Mouse (Mus musculus): ENCODE data around the gene Mvk. TPM values are rescaled to one million over a fixed set of nuclear protein-coding genes. Genes with fewer than 3 reads are reported as not detected.

The Mvk gene
- polyA plus RNA-seq, 1 experiment: 20.8 TPM

DNA sequence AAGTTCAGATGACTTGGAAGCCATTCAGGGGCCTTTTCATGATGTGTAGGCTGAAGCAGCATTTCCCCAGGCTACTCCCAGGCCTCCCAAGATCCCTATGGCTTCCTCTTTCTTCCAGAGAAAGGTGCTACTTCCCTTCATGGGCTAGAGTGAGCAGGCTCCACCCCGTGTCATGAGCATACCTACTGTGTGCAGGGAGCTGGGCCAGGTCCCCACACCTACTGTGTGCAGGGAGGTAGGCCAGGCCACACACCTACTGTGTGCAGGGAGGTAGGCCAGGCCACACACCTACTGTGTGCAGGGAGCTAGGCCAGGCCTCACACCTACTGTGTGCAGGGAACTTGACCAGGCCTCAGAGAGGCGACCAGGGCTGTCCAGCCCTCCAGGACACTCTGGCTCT lies 20.5 kb downstream of the Mvk start:
- Histone ChIP-seq H3K4me1 (replicated peaks; ENCODE audit: control insufficient read depth, insufficient read depth, low read length) (peaks cover 39% of the 10 kb centered on the region), H3K4me3 (ENCODE audit: control insufficient read depth, insufficient read depth, low read length) (no peak overlapping the region), H3K27me3 (ENCODE audit: control insufficient read depth, insufficient read depth, low read length) (no peaks in the 10 kb centered on the region), H3K36me3 (ENCODE audit: control insufficient read depth, insufficient read depth, low read length) (no peaks in the 10 kb centered on the region), H3K27ac (ENCODE audit: control insufficient read depth, insufficient read depth, low read length) (no peak overlapping the region)
- no peak for DNase-seq
- TF ChIP-seq CTCF (IDR thresholded peaks at IDR 0.05; ENCODE audit: borderline replicate concordance, control insufficient read depth, extremely low read depth, insufficient read depth, low read length, poor library complexity) (no peak), POLR2A (IDR thresholded peaks at IDR 0.05; ENCODE audit: control insufficient read depth, extremely low read depth, insufficient read depth, low read length, poor library complexity) (no peak)
- 88% methylated on average over 2 of the region's 2 CpGs for WGBS

GRCm38 (mm10) chr5:114465641-114466040 lies 21.6 kb downstream of the Mvk start:
- TF ChIP-seq POLR2A (IDR thresholded peaks at IDR 0.05; ENCODE audit: control insufficient read depth, extremely low read depth, insufficient read depth, low read length, poor library complexity) (no peak), CTCF (IDR thresholded peaks at IDR 0.05; ENCODE audit: borderline replicate concordance, control insufficient read depth, extremely low read depth, insufficient read depth, low read length, poor library complexity) (no peak)
- WGBS: 35% methylated on average over 7 of the region's 7 CpGs
- peak; percentile 31 for DNase-seq
- Histone ChIP-seq H3K27ac (ENCODE audit: control insufficient read depth, insufficient read depth, low read length) (no peak overlapping the region), H3K27me3 (ENCODE audit: control insufficient read depth, insufficient read depth, low read length) (no peaks in the 10 kb centered on the region), H3K36me3 (ENCODE audit: control insufficient read depth, insufficient read depth, low read length) (no peaks in the 10 kb centered on the region), H3K4me1 (replicated peaks; ENCODE audit: control insufficient read depth, insufficient read depth, low read length) (peaks cover 39% of the 10 kb centered on the region), H3K4me3 (ENCODE audit: control insufficient read depth, insufficient read depth, low read length) (no peak overlapping the region)

DNA sequence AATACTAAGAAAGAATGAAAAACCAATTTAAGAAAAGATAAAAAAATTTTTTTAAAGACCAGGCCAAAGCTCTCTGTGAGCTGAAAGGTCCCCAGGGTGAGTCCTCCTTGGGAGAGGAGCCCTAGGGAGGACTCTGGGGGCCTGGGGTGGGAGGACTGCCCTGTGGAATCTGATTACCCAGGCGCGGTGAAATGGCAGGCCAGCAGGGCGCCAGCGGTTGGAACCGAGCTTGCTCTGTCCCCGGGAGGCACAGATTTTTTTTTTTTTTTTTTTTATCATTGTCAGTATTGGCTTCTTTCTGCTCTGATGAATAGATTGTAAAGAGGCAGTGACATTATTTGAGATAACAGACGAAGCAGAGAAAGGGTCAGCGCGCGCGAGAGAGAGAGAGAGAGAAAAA lies 22.9 kb downstream of the Mvk start:
- Histone ChIP-seq H3K36me3 (ENCODE audit: control insufficient read depth, insufficient read depth, low read length) (no peaks in the 10 kb centered on the region), H3K27me3 (ENCODE audit: control insufficient read depth, insufficient read depth, low read length) (no peaks in the 10 kb centered on the region), H3K27ac (ENCODE audit: control insufficient read depth, insufficient read depth, low read length) (no peak overlapping the region), H3K4me1 (replicated peaks; ENCODE audit: control insufficient read depth, insufficient read depth, low read length) (peaks cover 36% of the 10 kb centered on the region), H3K4me3 (ENCODE audit: control insufficient read depth, insufficient read depth, low read length) (no peak overlapping the region)
- WGBS: 55% methylated on average over 11 of the region's 11 CpGs
- DNase-seq: no peak
- no peak for TF ChIP-seq CTCF (IDR thresholded peaks at IDR 0.05; ENCODE audit: borderline replicate concordance, control insufficient read depth, extremely low read depth, insufficient read depth, low read length, poor library complexity)
- TF ChIP-seq POLR2A (IDR thresholded peaks at IDR 0.05; ENCODE audit: control insufficient read depth, extremely low read depth, insufficient read depth, low read length, poor library complexity): no peak

- H3K4me3 ChIP-seq (ENCODE audit: control insufficient read depth, insufficient read depth, low read length): no peak overlapping the region
- no peak for DNase-seq
Measured at GRCm38 (mm10) chr5:114467430-114467829, 23.4 kb downstream of the Mvk start.

GRCm38 (mm10) chr5:114468007-114468406 lies 23.9 kb downstream of the Mvk start:
- no peak for TF ChIP-seq POLR2A (IDR thresholded peaks at IDR 0.05; ENCODE audit: control insufficient read depth, extremely low read depth, insufficient read depth, low read length, poor library complexity)
- TF ChIP-seq CTCF (IDR thresholded peaks at IDR 0.05; ENCODE audit: borderline replicate concordance, control insufficient read depth, extremely low read depth, insufficient read depth, low read length, poor library complexity): no peak
- DNase-seq: no peak
- Histone ChIP-seq H3K36me3 (ENCODE audit: control insufficient read depth, insufficient read depth, low read length) (no peaks in the 10 kb centered on the region), H3K4me3 (ENCODE audit: control insufficient read depth, insufficient read depth, low read length) (no peak overlapping the region), H3K27me3 (ENCODE audit: control insufficient read depth, insufficient read depth, low read length) (no peaks in the 10 kb centered on the region), H3K27ac (ENCODE audit: control insufficient read depth, insufficient read depth, low read length) (no peak overlapping the region), H3K4me1 (replicated peaks; ENCODE audit: control insufficient read depth, insufficient read depth, low read length) (peaks cover 28% of the 10 kb centered on the region)
- 91% methylated on average over 4 of the region's 4 CpGs for WGBS

More at GRCm38 (mm10) chr5:114467430-114467829, 23.4 kb downstream of the Mvk start:
- Histone ChIP-seq H3K27ac (ENCODE audit: control insufficient read depth, insufficient read depth, low read length) (no peak overlapping the region), H3K36me3 (ENCODE audit: control insufficient read depth, insufficient read depth, low read length) (no peaks in the 10 kb centered on the region), H3K27me3 (ENCODE audit: control insufficient read depth, insufficient read depth, low read length) (no peaks in the 10 kb centered on the region), H3K4me1 (replicated peaks; ENCODE audit: control insufficient read depth, insufficient read depth, low read length) (peaks cover 34% of the 10 kb centered on the region)
- TF ChIP-seq CTCF (IDR thresholded peaks at IDR 0.05; ENCODE audit: borderline replicate concordance, control insufficient read depth, extremely low read depth, insufficient read depth, low read length, poor library complexity): no peak
- no peak for TF ChIP-seq POLR2A (IDR thresholded peaks at IDR 0.05; ENCODE audit: control insufficient read depth, extremely low read depth, insufficient read depth, low read length, poor library complexity)
- WGBS: 56% methylated on average over 12 of the region's 13 CpGs

GRCm38 (mm10) chr5:114470359-114470758 lies 26.3 kb downstream of the Mvk start:
- DNase-seq: no peak
- 80% methylated on average over 3 of the region's 3 CpGs for WGBS
- Histone ChIP-seq H3K4me3 (ENCODE audit: control insufficient read depth, insufficient read depth, low read length) (no peak overlapping the region), H3K4me1 (replicated peaks; ENCODE audit: control insufficient read depth, insufficient read depth, low read length) (peaks cover 12% of the 10 kb centered on the region), H3K27me3 (ENCODE audit: control insufficient read depth, insufficient read depth, low read length) (no peaks in the 10 kb centered on the region), H3K36me3 (ENCODE audit: control insufficient read depth, insufficient read depth, low read length) (no peaks in the 10 kb centered on the region), H3K27ac (ENCODE audit: control insufficient read depth, insufficient read depth, low read length) (no peak overlapping the region)
- TF ChIP-seq CTCF (IDR thresholded peaks at IDR 0.05; ENCODE audit: borderline replicate concordance, control insufficient read depth, extremely low read depth, insufficient read depth, low read length, poor library complexity) (no peak), POLR2A (IDR thresholded peaks at IDR 0.05; ENCODE audit: control insufficient read depth, extremely low read depth, insufficient read depth, low read length, poor library complexity) (no peak)

All from thymus, adult 2 months (tissue).